Mouse (Mus musculus): ENCODE measurements around the gene Irf3.

GRCm38 (mm10) chr7:44998501-44998955 is 1.1 kb downstream of the Irf3 start, which contains the start of gene Bcl2l12:
- no peak for TF ChIP-seq POLR2A (IDR thresholded peaks at IDR 0.05; ENCODE audit: insufficient read depth, low read depth, low read length)
- no peak for TF ChIP-seq CTCF (IDR thresholded peaks at IDR 0.05; ENCODE audit: insufficient read depth, low read depth, low read length)

Measured in olfactory bulb, adult 2 months (tissue).